Mouse (Mus musculus): ENCODE measurements around the gene U2af1l4.

The U2af1l4 gene

GRCm38 (mm10) chr7:30563117-30563905 lies at the start of gene U2af1l4, which contains the start of the genes Gm49396 and Psenen:
Gene U2af1l4, plus strand, starts transcription at chr7:30563301.
Gene Gm49396, plus strand, starts transcription at chr7:30563344.
Gene Psenen, minus strand, starts transcription at chr7:30563627.
- DNase-seq (ENCODE audit: low spot score): peak; percentile 93

DNA sequence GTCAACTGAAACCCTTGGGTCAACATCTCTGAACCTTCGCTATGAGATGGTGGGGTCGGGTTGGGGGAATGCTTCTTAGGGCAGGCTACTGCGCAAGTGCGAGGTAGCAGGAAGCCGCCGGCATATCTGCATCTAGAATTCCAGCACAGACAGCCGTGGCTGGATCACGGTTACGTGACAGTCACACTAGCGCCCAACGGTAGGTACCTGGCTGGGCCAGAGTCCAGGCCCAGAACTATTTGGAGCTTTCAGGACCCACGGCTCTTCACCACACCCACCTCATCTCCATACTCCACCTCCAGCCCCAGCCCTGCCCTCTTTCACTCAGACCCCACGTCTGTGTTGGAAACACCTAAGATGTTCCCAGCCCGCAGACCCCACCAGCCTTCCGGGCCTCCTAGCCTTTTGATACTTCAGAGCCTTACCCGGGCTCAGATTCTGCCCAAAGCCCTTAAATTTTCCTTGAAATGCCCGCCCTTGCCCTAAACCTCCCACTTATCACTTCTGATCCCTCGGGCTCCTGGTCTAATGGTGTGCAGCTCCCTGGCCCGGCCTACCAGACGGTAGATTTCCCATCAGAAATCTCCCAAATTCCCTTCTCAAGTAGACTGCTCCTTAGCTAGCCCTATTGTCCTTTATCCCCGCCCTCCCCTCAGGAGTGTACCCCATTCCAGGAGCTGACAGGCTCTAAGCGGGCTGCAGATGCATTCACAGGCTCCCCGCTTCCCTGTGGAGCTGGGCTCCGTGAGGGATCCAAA lies 47.9 kb upstream of the U2af1l4 start:
- no peak for DNase-seq (ENCODE audit: low spot score)

DNA sequence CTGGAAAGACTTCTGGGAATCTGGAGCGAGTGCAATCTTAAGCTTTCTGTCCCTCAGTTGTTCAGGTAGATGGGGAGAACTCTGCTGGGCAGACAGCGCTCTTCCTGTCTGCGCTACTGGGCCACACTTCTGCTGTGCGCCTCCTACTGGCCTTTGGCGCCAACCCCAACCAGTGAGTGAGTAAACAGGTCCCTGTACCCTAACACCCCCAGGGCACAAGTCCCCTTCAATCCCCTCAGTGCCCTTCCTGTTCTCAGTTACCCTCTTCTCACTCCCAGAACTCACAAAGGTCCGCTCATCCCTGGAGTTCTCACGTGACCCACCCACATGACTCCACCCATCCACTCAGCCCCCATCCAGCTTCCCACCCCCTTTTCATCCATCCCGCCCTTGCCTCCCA lies 44.8 kb upstream of the U2af1l4 start:
- DNase-seq (ENCODE audit: low spot score): no peak

GRCm38 (mm10) chr7:30520396-30520795 lies 42.7 kb upstream of the U2af1l4 start:
- DNase-seq (ENCODE audit: low spot score): no peak

GRCm38 (mm10) chr7:30520856-30521255 lies 42.2 kb upstream of the U2af1l4 start:
- DNase-seq (ENCODE audit: low spot score): no peak

GRCm38 (mm10) chr7:30522871-30523270 lies 40.2 kb upstream of the U2af1l4 start:
- DNase-seq (ENCODE audit: low spot score): no peak

DNA sequence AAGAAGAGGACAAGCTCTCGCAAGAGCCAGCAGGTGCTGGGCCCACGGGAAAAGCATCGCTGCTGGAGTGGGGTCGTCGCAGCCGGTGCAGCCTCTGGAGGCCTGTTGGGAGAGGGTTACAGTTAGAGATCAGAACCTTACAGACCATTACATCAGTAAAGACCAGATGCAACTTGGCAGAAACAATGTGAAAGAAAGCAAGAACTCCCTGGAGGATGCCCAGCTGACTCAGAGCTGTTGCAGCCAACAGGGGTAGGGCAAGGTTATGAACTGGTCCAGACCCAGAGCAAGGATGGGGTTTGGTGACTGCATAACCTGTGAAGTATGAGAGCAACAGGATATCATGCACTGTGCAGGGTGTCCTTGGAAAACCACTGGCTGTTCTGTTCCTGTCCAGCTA lies 38.6 kb upstream of the U2af1l4 start:
- DNase-seq (ENCODE audit: low spot score): no peak

GRCm38 (mm10) chr7:30525954-30526353 lies 37.1 kb upstream of the U2af1l4 start:
- DNase-seq (ENCODE audit: low spot score): no peak

DNA sequence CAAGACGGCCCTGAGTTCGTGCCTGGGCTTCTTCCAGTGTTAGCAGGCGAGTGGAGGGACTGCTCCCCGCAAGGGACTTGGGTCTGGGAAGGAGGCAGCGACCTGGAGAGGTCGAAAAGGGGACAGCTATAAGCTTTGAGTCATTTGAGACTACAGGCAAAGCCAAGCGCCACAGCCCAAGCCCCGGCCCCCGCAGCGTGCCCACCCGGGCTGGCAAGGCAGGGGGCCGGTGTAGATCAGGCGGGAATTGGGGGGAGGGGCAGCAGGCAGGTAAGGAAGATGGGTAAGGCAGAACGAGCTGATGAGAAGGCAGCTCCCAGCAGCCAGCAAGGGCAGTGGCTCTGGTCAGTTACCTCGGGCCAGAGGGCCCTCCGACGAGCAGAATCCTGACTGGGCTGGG lies 36.7 kb upstream of the U2af1l4 start:
- DNase-seq (ENCODE audit: low spot score): no peak

DNA sequence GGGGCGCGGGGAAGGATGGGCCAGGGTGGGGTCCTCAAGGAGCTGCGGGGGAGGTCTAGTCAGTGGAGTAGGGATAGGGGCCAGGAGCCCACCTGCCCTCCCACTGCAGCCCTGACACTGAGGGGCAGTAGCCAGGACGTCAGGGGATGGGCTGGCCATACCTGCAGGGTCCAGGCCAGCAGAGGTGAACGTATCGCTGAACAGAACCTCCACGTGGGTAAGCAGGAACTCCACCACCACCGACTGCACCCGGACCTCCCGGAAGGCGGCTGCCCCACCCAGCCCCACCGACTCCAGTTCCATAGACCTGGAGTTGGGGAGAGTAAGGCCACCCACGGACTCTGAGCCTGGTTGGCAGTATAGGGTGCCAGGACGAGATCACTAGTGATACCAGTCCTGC lies 36.1 kb upstream of the U2af1l4 start:
- no peak for DNase-seq (ENCODE audit: low spot score)

GRCm38 (mm10) chr7:30531291-30531815 lies 31.7 kb upstream of the U2af1l4 start:
- DNase-seq (ENCODE audit: low spot score): peak; percentile 64

- no peak for DNase-seq (ENCODE audit: low spot score)
Measured at GRCm38 (mm10) chr7:30532931-30533330, 30.2 kb upstream of the U2af1l4 start.

- DNase-seq (ENCODE audit: low spot score): no peak
Measured at GRCm38 (mm10) chr7:30533941-30534632, 29.0 kb upstream of the U2af1l4 start.

GRCm38 (mm10) chr7:30534633-30535577 lies 28.2 kb upstream of the U2af1l4 start, which contains the start of gene Arhgap33:
Gene Arhgap33, minus strand, starts transcription at chr7:30535060.
- peak; percentile 96 for DNase-seq (ENCODE audit: low spot score)

DNA sequence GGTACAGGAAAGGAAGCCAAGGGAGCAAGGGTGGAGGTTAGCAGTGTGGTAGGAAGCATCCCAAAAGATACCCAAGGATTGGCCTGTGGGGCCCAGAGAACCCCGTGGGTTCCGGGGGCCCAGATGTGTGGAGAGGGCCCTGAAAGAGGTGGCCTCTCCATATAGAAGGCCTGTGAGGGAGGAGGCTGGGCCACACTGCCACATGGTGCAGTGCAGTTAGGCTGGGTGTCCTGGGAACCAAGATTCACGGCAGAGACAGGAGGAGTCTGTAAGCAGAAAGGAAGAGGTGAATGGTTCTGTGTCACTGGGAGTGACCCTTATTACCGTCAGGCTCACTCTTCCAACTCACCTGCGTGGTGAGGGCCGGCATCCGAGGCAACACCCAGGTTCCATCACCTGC lies 22.5 kb upstream of the U2af1l4 start:
- no peak for DNase-seq (ENCODE audit: low spot score)

- no peak for DNase-seq (ENCODE audit: low spot score)
Measured at GRCm38 (mm10) chr7:30544327-30544726, 18.8 kb upstream of the U2af1l4 start.

DNA sequence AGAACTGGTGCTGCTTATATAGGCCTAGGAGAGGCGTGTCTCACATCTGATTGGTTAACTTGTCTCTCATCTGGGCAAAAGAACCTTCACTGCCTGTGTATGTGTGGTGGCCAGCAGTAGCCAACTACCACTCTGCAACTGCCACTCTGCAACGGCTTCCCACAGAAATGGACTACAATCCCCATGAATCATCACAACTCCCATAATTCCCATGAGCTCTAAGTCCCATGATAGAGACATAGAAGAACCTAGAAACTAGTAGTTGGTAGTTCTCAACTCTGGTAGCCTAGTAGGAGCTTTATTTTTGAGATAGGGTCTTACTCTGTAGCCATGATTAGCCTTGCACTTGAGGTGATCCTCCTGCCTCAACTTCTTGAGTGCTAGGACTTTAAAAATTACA lies 13.2 kb upstream of the U2af1l4 start:
- DNase-seq (ENCODE audit: low spot score): no peak

GRCm38 (mm10) chr7:30550603-30551002 lies 12.5 kb upstream of the U2af1l4 start:
- DNase-seq (ENCODE audit: low spot score): no peak

DNA sequence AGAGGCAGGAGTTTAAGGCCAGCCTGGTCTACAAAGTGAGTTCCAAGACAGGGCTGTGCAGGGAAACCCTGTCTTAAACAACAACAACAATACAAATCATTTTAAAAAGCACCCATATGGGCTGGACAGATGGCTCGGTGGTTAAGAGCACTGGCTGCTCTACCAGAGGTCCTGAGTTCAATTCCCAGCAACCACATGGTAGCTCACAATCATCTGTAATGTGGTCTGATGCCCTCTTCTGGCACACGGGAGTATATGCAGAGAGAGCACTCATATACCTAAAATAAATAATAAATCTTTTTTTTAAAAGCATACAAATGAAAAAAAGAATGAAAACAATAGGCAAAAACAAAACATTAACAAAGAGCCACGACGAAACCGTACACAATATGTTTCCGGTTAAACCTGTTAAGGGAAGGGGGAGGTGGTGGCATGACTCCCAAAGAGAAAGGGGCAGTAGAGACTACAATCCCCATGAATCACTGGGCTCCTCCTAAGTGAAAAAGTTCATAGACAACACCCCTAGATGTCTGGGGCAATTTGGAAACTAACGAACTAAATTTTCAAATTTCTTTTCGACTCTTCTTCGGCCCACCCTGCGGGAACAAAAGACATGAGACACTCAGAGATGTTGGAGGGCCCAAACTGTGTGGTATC lies 11.5 kb upstream of the U2af1l4 start:
- DNase-seq (ENCODE audit: low spot score): no peak
